Mouse (Mus musculus): ENCODE measurements around the gene Eif5a.

- peak; percentile 61 for TF ChIP-seq CTCF (IDR thresholded peaks at IDR 0.05; ENCODE audit: low read depth, low read length)
- TF ChIP-seq POLR2A (IDR thresholded peaks at IDR 0.05; ENCODE audit: borderline replicate concordance, low read depth, low read length): no peak
These were observed 44.9 kb downstream of the Eif5a start for GRCm38 (mm10) chr11:69876867-69877266.

All from bone marrow macrophage, adult 2 months (primary cell).